Mouse (Mus musculus) cerebellum, adult 2 months (tissue): ENCODE measurements around the gene Gm20441.

Source experiments
- CTCF ChIP-seq: fragments of 200-500 bp; IDR thresholded peaks from 2 replicates; pipeline ENCODE4 v1.5.1; 2011; ENCODE audit warnings: low read depth, mild to moderate bottlenecking, control low read depth, low read length, moderate library complexity, borderline replicate concordance; ENCODE audit not compliant: insufficient read depth
- POLR2A ChIP-seq: fragments of 200-500 bp; IDR thresholded peaks from 2 replicates; pipeline ENCODE4 v1.6.1; 2011; ENCODE audit warnings: low read length, control low read depth, borderline replicate concordance; ENCODE audit not compliant: insufficient read depth

DNA sequence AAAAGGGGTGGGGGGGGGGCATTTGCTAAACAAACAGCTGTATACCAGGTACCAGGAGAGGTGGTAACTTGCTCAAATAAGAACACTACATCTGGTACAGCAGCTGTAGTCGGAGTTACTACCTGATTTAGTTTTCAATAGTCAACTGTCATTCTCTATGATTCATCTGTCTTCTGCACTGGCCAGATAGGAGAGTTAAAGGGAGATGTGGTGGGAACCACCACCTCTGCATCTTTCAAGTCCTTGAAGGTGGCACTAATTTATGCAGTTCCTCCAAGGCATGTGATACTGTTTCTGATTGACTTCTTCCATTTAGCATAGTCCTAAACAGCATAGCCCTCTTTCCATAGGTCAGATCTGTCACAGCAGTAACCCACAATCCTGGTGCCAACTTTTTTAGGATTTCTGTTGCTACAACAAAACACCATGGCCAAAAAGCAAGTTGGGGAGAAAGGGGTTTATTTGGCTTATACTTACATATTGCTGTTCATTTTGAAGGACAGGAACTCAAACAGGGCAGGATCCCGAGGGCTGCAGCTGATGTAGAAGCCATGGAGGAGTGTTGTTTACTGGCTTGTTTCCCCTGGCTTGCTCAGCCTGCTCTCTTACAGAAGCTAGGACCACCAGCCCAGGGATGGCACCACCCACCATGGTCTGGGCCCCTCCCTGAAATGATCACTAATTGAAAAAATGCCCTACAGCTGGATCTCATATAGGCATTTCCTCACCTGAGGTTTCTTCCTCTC is 48.9 kb upstream of the Gm20441 start:
- TF ChIP-seq CTCF (no peak), POLR2A (no peak)
